ENCODE assay signal across 8 mouse cellular contexts in the genomic region with DNA sequence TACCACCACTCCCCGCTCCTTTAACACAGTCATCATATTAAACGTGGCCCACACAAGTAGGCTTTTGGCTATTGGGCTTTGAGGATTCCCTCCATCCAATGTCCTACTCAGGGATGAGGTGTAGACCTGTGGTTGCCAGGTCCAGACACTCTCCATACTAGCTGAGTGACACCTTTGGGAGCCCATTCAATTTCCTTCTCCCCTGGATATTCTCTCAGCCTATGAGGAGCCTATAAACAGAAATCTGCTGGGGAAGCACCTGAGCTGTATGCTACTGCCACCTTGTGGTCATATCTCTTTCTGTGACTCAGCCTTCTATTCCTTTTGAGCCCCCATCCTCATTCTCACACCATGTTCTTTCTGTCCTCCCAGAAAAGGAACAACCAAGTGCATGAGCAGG.
DNase-seq lines count a peak whose midpoint lies in the region; ATAC-seq and TF ChIP-seq lines count a peak whose summit lies in the region.

No protein-coding gene starts in this region.

- H3K9ac ChIP-seq in forebrain, postnatal 0 days: no peak overlapping the region
- no peak overlapping the region for H3K9ac ChIP-seq in midbrain, embryonic 12.5 days (replicated peaks)

- H3K27me3 ChIP-seq in forebrain, postnatal 0 days (ENCODE audit: insufficient read depth, low read length): no peaks in the 10 kb centered on the region
- H3K27me3 ChIP-seq in midbrain, embryonic 12.5 days: no peaks in the 10 kb centered on the region

- no peak overlapping the region for H3K4me2 ChIP-seq in forebrain, postnatal 0 days (ENCODE audit: low read depth)
- H3K4me2 ChIP-seq in midbrain, embryonic 12.5 days (replicated peaks): no peak overlapping the region

- peak; percentile 32; the same call in 1 of the 2 replicates for ATAC-seq in forebrain, postnatal 0 days
- peak; percentile 40; the same call in 1 of the 2 replicates for ATAC-seq in midbrain, embryonic 12.5 days (ENCODE audit: low FRiP score, low read depth)
- ATAC-seq in erythroblast, adult 5-6 weeks (replicated peaks; ENCODE audit: low FRiP score, poor library complexity, severe bottlenecking): no peak

- H3K27ac ChIP-seq in forebrain, postnatal 0 days (ENCODE audit: low read depth, low read length): no peak overlapping the region
- no peak overlapping the region for H3K27ac ChIP-seq in midbrain, embryonic 12.5 days (replicated peaks)

- peak; percentile 30 to 35 for DNase-seq in left cerebral cortex, postnatal 14 days (ENCODE audit: low spot score in 2 of 2)
- no peak for DNase-seq in left cerebral cortex, postnatal 36 days (ENCODE audit: low spot score in 2 of 2)
- peak; percentile 59 for DNase-seq in ZHBTc4 (ENCODE audit: low read depth, low spot score)
- peak; percentile 37 for DNase-seq in forebrain, postnatal 0 days
- no peak for DNase-seq in testis, postnatal 10 days (ENCODE audit: low spot score)
- DNase-seq in heart, adult 8-10 months (ENCODE audit: low spot score): no peak

- 87% methylated on average over 2 of the region's 2 CpGs for WGBS in forebrain, postnatal 0 days
- 93% methylated on average over 2 of the region's 2 CpGs for WGBS in midbrain, embryonic 12.5 days

- intact Hi-C loops in left cerebral cortex, postnatal 14 days (cut with DNase I): no loop called here
- intact Hi-C loops in left cerebral cortex, postnatal 36 days (cut with DNase I): no loop called here

- no peak overlapping the region for H3K4me3 ChIP-seq in forebrain, postnatal 0 days (ENCODE audit: low read depth, low read length)
- no peak overlapping the region for H3K4me3 ChIP-seq in midbrain, embryonic 12.5 days

- peak; percentile 66 for TF ChIP-seq CTCF in forebrain, postnatal 0 days (IDR thresholded peaks at IDR 0.05; ENCODE audit: low read depth)

- no peaks in the 10 kb centered on the region for H3K36me3 ChIP-seq in forebrain, postnatal 0 days (ENCODE audit: insufficient read depth)
- H3K36me3 ChIP-seq in midbrain, embryonic 12.5 days: no peaks in the 10 kb centered on the region

- no peaks in the 10 kb centered on the region for H3K4me1 ChIP-seq in forebrain, postnatal 0 days (ENCODE audit: insufficient read depth)
- peaks cover 6% of the 10 kb centered on the region; the same call in 1 of the 2 replicates for H3K4me1 ChIP-seq in midbrain, embryonic 12.5 days

- H3K9me3 ChIP-seq in forebrain, postnatal 0 days (ENCODE audit: low read length): no peaks in the 10 kb centered on the region
- no peaks in the 10 kb centered on the region for H3K9me3 ChIP-seq in midbrain, embryonic 12.5 days

Comparison
In these comparisons a context has a peak if more than half of its experiments do, and no peak if none do; other contexts are left out.
1. DNase-seq: peak in left cerebral cortex, postnatal 14 days (2 of 2), ZHBTc4 (single experiment) and forebrain, postnatal 0 days (single experiment); none in left cerebral cortex, postnatal 36 days (0 of 2), testis, postnatal 10 days (single experiment) and heart, adult 8-10 months (single experiment).